Mouse (Mus musculus): ENCODE data around the gene Grn.

Gene Grn

GRCm38 (mm10) chr11:102396263-102396662 is 33.9 kb upstream of the Grn start:
- CTCF ChIA-PET: no interaction called here
- POLR2A ChIA-PET: interaction anchor here (0.5 to 35.7 kb wide), 16 partner anchors 11 to 294 kb away, joined by 3 to 1349 read pairs (median 13); partner anchors contain the start of genes Slc25a39 (in 4 of the 4), Ubtf (in 2 of the 4), G6pc3 (in 1 of the 4) and Grn (in 1 of the 4)

GRCm38 (mm10) chr11:102396671-102397141 is 33.4 kb upstream of the Grn start:
- ChIA-PET POLR2A (interaction anchor here (0.5 to 35.7 kb wide), 20 partner anchors 10 to 207 kb away, joined by 3 to 1349 read pairs (median 6); partner anchors contain the start of genes Slc25a39 (in 4 of the 4), Ubtf (in 2 of the 4), G6pc3 (in 1 of the 4) and Grn (in 1 of the 4)), CTCF (interaction anchor here in 1 of 4 experiments (1.3 kb wide), 1 partner anchor 15 kb away, joined by 4 read pairs; no protein-coding TSS in a partner anchor)

- CTCF ChIA-PET: interaction anchor here in 2 of 4 experiments (0.5 to 2.1 kb wide), 7 partner anchors 13 to 175 kb away, joined by 3 to 8 read pairs (median 4); partner anchors contain the start of gene Grn (in 1 of the 2)
- POLR2A ChIA-PET: interaction anchor here in 3 of 4 experiments (0.6 to 35.7 kb wide), 18 partner anchors 9 to 656 kb away, joined by 3 to 1349 read pairs (median 13); partner anchors contain the start of genes Slc25a39 (in 3 of the 3), Grn (in 2 of the 3) and Ubtf (in 2 of the 3)
Observed at GRCm38 (mm10) chr11:102398007-102398825, 31.9 kb upstream of the Grn start.

- POLR2A ChIA-PET: interaction anchor here in 3 of 4 experiments (0.8 to 35.7 kb wide), 19 partner anchors 8 to 114 kb away, joined by 3 to 1349 read pairs (median 13); partner anchors contain the start of genes Slc25a39 (in 3 of the 3), Ubtf (in 2 of the 3), Grn (in 1 of the 3) and Tmub2 (in 1 of the 3)
Observed at GRCm38 (mm10) chr11:102399107-102399506, 31.0 kb upstream of the Grn start.

GRCm38 (mm10) chr11:102399610-102400072 is 30.5 kb upstream of the Grn start:
- CTCF ChIA-PET: interaction anchor here in 2 of 4 experiments (1.1 to 2.1 kb wide), 3 partner anchors 60 to 91 kb away, joined by 3 to 7 read pairs (median 4); no protein-coding TSS in a partner anchor
- POLR2A ChIA-PET: interaction anchor here (0.6 to 35.7 kb wide), 29 partner anchors 7 to 151 kb away, joined by 3 to 1349 read pairs (median 6); partner anchors contain the start of genes Slc25a39 (in 3 of the 4), Tmub2 (in 2 of the 4), Ubtf (in 2 of the 4) and BC030867 (in 1 of the 4)

More at GRCm38 (mm10) chr11:102399107-102399506, 31.0 kb upstream of the Grn start:
- CTCF ChIA-PET: interaction anchor here in 2 of 4 experiments (1.1 to 2.1 kb wide), 4 partner anchors 32 to 90 kb away, joined by 3 to 7 read pairs (median 4); partner anchors contain the start of gene Grn (in 1 of the 2)

GRCm38 (mm10) chr11:102400513-102401084 is 29.5 kb upstream of the Grn start:
- CTCF ChIA-PET: interaction anchor here in 3 of 4 experiments (0.6 to 1.5 kb wide), 4 partner anchors 68 to 360 kb away, joined by 3 to 6 read pairs (median 3); no protein-coding TSS in a partner anchor
- POLR2A ChIA-PET: interaction anchor here (0.5 to 35.7 kb wide), 40 partner anchors 6 to 233 kb away, joined by 3 to 1349 read pairs (median 5); partner anchors contain the start of genes Tmub2 (in 3 of the 4), Slc25a39 (in 2 of the 4), Ubtf (in 2 of the 4) and Atxn7l3 (in 1 of the 4)

GRCm38 (mm10) chr11:102401898-102402500 is 28.1 kb upstream of the Grn start:
- ChIA-PET CTCF (interaction anchor here in 2 of 4 experiments (0.6 to 1.5 kb wide), 2 partner anchors 59 to 93 kb away, joined by 3 read pairs; no protein-coding TSS in a partner anchor), POLR2A (interaction anchor here (0.6 to 35.7 kb wide), 25 partner anchors 5 to 210 kb away, joined by 3 to 1349 read pairs (median 5); partner anchors contain the start of genes Rundc3a (in 2 of the 4), Tmub2 (in 2 of the 4) and Ubtf (in 2 of the 4))

GRCm38 (mm10) chr11:102403657-102404056 is 26.5 kb upstream of the Grn start:
- ChIA-PET POLR2A (interaction anchor here (0.6 to 35.7 kb wide), 16 partner anchors 7 to 128 kb away, joined by 3 to 1349 read pairs (median 4); partner anchors contain the start of genes Rundc3a (in 2 of the 4) and Ubtf (in 2 of the 4)), CTCF (interaction anchor here in 1 of 4 experiments (1.2 kb wide), 1 partner anchor 95 kb away, joined by 3 read pairs; no protein-coding TSS in a partner anchor)

GRCm38 (mm10) chr11:102404161-102405010 is 25.7 kb upstream of the Grn start:
- CTCF ChIA-PET: interaction anchor here in 3 of 4 experiments (0.6 to 1.2 kb wide), 3 partner anchors 10 to 96 kb away, joined by 3 to 5 read pairs (median 3); no protein-coding TSS in a partner anchor
- POLR2A ChIA-PET: interaction anchor here (0.6 to 35.7 kb wide), 20 partner anchors 8 to 156 kb away, joined by 3 to 1349 read pairs (median 5); partner anchors contain the start of genes Rundc3a (in 3 of the 4), Ubtf (in 3 of the 4), BC030867 (in 1 of the 4) and Grn (in 1 of the 4)

- POLR2A ChIA-PET: interaction anchor here (0.5 to 35.7 kb wide), 36 partner anchors 8 to 618 kb away, joined by 3 to 1349 read pairs (median 24); partner anchors contain the start of genes Rundc3a (in 3 of the 4), Ubtf (in 3 of the 4), Grn (in 2 of the 4) and Asb16 (in 1 of the 4)
- CTCF ChIA-PET: interaction anchor here in 1 of 4 experiments (0.6 to 3.1 kb wide), 3 partner anchors 12 to 234 kb away, joined by 4 to 12 read pairs (median 5); partner anchors contain the start of gene Rundc3a
Observed at GRCm38 (mm10) chr11:102405544-102406285, 24.4 kb upstream of the Grn start.

- ChIA-PET CTCF (interaction anchor here in 3 of 4 experiments (0.9 to 4.5 kb wide), 7 partner anchors 12 to 198 kb away, joined by 3 to 62 read pairs (median 9); partner anchors contain the start of genes BC030867 (in 1 of the 3), Fzd2 (in 1 of the 3) and Rundc3a (in 1 of the 3)), POLR2A (interaction anchor here (0.7 to 35.7 kb wide), 61 partner anchors 9 to 227 kb away, joined by 3 to 1349 read pairs (median 16); partner anchors contain the start of genes Ubtf (in 4 of the 4), BC030867 (in 3 of the 4), Rundc3a (in 3 of the 4) and Tmub2 (in 3 of the 4))
Observed at GRCm38 (mm10) chr11:102406401-102406800, 23.7 kb upstream of the Grn start.

- ChIA-PET CTCF (interaction anchor here (0.5 to 4.5 kb wide), 22 partner anchors 12 to 225 kb away, joined by 3 to 62 read pairs (median 4); partner anchors contain the start of genes BC030867 (in 1 of the 4), Fam171a2 (in 1 of the 4), Fzd2 (in 1 of the 4) and Grn (in 1 of the 4)), POLR2A (interaction anchor here (0.5 to 35.7 kb wide), 153 partner anchors 7 to 753 kb away, joined by 3 to 1349 read pairs (median 8); partner anchors contain the start of genes Grn (in 4 of the 4), Rundc3a (in 4 of the 4), Ubtf (in 4 of the 4) and Atxn7l3 (in 3 of the 4))
Observed at GRCm38 (mm10) chr11:102406900-102407833, 22.9 kb upstream of the Grn start.

- ChIA-PET POLR2A (interaction anchor here (0.5 to 35.7 kb wide), 178 partner anchors 8 to 726 kb away, joined by 3 to 1349 read pairs (median 7); partner anchors contain the start of genes Grn (in 4 of the 4), Rundc3a (in 4 of the 4), Ubtf (in 4 of the 4) and Asb16 (in 3 of the 4)), CTCF (interaction anchor here (0.5 to 4.5 kb wide), 29 partner anchors 13 to 225 kb away, joined by 3 to 62 read pairs (median 4); partner anchors contain the start of genes BC030867 (in 2 of the 4), Fam171a2 (in 1 of the 4), Grn (in 1 of the 4) and Rundc3a (in 1 of the 4))
Observed at GRCm38 (mm10) chr11:102407834-102408215, 22.3 kb upstream of the Grn start, which contains the start of gene Slc25a39. Gene Slc25a39 (minus strand): TSS chr11:102407946.
